Mouse (Mus musculus): ENCODE results near the gene Zar1. TPM values are rescaled to one million over a fixed set of nuclear protein-coding genes. Genes with fewer than 3 reads are reported as not detected.
"Not testable (repeated sequence)": the region's sequence is repeated elsewhere in the genome, so short reads cannot be mapped to it uniquely, and the experiment has no call there.

The Zar1 gene
- 0.09 TPM in 1 of 2 replicates, not detected in the other for polyA plus RNA-seq (2015; fragmentation: Nextera tagmentation; extraction: Ambion mirVana)

DNA sequence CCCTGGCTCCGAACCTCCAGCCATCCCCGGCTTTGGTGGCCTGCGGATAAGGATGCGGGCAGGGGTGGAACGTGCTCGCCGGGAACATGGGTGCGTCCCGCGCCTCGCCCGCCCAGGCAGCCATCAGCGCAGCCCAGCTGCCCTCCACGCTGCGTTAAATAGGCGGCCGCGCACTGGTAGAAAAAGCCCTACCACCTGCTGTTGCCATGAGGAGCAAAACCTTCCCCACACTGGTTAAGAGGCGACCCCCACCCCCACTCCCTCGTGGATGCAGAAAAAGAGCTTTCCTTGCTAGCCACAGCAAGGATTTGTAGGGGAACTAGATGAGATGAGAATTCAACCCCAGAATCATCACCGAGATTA lies at the start of gene Zar1:
Gene Zar1 (minus strand): TSS at position 285 of the 363 bp plus-strand sequence.
- not testable (repeated sequence) for H3K27me3 ChIP-seq (replicated peaks; ENCODE audit: control insufficient read depth, insufficient read depth, low read length); H3K9me3 ChIP-seq (ENCODE audit: control insufficient read depth, low read length); H3K4me1 ChIP-seq (ENCODE audit: control insufficient read depth, insufficient read depth, low read length); H3K36me3 ChIP-seq (ENCODE audit: control insufficient read depth, insufficient read depth, low read length); H3K27ac ChIP-seq (ENCODE audit: low read length)
- H3K9ac ChIP-seq (ENCODE audit: low read depth, low read length) = peak within 1 kb of the TSS; percentile 56; the same call in 1 of the 2 replicates
- ATAC-seq = peak; percentile 70
- 10% methylated on average over 20 of the region's 21 CpGs for WGBS
- peak within 1 kb of the TSS; percentile 84 for H3K4me2 ChIP-seq (ENCODE audit: low read depth, low read length)
- peak within 1 kb of the TSS; percentile 53 for H3K4me3 ChIP-seq (ENCODE audit: low read length)

DNA sequence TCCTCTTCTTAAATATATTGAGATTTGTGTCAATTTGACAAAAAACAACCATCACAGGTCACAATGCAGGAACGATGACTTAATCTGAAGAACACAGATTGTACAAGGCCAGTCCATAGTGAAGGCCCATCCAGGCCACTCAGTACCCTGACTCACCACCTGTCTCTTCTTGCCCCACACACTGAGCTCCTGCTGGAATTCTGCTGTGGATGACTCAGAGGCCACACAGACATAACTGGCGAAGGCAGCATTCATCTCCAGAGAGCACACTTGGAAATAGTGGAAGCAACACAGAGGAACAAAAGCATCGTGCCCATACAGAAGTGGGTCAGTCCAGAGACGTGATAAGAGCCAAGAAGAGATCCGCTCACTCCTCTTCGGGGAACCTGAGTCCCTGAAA lies 49.0 kb upstream of the Zar1 start:
- Histone ChIP-seq H3K36me3 (ENCODE audit: control insufficient read depth, insufficient read depth, low read length) (no peaks in the 10 kb centered on the region), H3K9ac (ENCODE audit: low read depth, low read length) (no peak overlapping the region), H3K9me3 (ENCODE audit: control insufficient read depth, low read length) (no peaks in the 10 kb centered on the region), H3K4me3 (ENCODE audit: low read length) (no peak overlapping the region), H3K4me1 (ENCODE audit: control insufficient read depth, insufficient read depth, low read length) (no peaks in the 10 kb centered on the region), H3K27me3 (replicated peaks; ENCODE audit: control insufficient read depth, insufficient read depth, low read length) (no peaks in the 10 kb centered on the region), H3K4me2 (ENCODE audit: low read depth, low read length) (no peak overlapping the region), H3K27ac (ENCODE audit: low read length) (no peak overlapping the region)
- ATAC-seq = no peak
- 92% methylated on average over 6 of the region's 6 CpGs for WGBS

DNA sequence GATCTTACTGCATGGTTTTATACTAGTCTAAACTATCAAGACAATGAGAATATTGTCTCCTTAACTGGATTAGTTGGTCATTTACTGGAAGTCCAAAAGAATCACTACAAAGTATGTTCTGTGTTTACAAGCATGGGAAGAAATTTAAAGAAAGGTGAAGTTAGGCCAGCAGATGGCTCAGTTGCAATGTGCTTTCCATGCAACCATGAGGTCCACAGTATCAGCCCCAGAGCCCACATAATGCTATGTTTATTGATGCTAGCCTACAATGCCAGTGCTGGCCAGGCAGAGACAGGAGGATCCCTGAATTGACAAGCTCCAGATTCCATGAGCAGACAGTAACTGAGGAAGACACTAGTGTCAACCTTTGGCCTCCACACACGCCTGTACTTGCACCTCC lies 40.0 kb upstream of the Zar1 start:
- H3K4me3 ChIP-seq (ENCODE audit: low read length) = no peak overlapping the region
- no peaks in the 10 kb centered on the region for H3K36me3 ChIP-seq (ENCODE audit: control insufficient read depth, insufficient read depth, low read length)
- no peaks in the 10 kb centered on the region for H3K27me3 ChIP-seq (replicated peaks; ENCODE audit: control insufficient read depth, insufficient read depth, low read length)
- H3K9me3 ChIP-seq (ENCODE audit: control insufficient read depth, low read length) = no peaks in the 10 kb centered on the region
- no peak overlapping the region for H3K4me2 ChIP-seq (ENCODE audit: low read depth, low read length)
- no peak for ATAC-seq
- no peak overlapping the region for H3K27ac ChIP-seq (ENCODE audit: low read length)
- 96% methylated on average over 1 of the region's 1 CpGs for WGBS
- H3K4me1 ChIP-seq (ENCODE audit: control insufficient read depth, insufficient read depth, low read length) = no peaks in the 10 kb centered on the region
- no peak overlapping the region for H3K9ac ChIP-seq (ENCODE audit: low read depth, low read length)

DNA sequence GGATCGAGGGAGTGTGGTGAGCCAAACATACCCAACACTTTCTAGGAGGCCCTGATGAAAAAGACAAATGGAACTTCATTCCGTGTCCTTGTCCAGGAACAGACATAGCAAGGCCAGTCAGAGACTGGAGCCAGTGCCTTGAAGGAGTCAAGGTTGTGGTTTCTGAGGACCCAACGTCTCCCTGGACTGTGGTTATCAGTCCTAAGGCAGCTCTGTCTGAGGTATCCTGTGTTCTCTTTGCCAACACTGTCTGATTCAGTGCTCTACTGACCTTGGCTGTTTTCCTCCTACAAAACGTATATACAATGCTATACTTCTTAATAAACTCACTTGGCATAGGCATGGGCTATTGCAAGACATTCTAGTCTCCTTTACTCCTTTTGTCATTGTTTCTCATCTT lies 36.4 kb upstream of the Zar1 start:
- no peak overlapping the region for H3K4me2 ChIP-seq (ENCODE audit: low read depth, low read length)
- ATAC-seq = no peak
- H3K9me3 ChIP-seq (ENCODE audit: control insufficient read depth, low read length) = no peaks in the 10 kb centered on the region
- H3K4me1 ChIP-seq (ENCODE audit: control insufficient read depth, insufficient read depth, low read length) = no peaks in the 10 kb centered on the region
- H3K9ac ChIP-seq (ENCODE audit: low read depth, low read length) = no peak overlapping the region
- no peak overlapping the region for H3K27ac ChIP-seq (ENCODE audit: low read length)
- WGBS = 87% methylated on average over 4 of the region's 4 CpGs
- H3K27me3 ChIP-seq (replicated peaks; ENCODE audit: control insufficient read depth, insufficient read depth, low read length) = no peaks in the 10 kb centered on the region
- no peak overlapping the region for H3K4me3 ChIP-seq (ENCODE audit: low read length)
- H3K36me3 ChIP-seq (ENCODE audit: control insufficient read depth, insufficient read depth, low read length) = no peaks in the 10 kb centered on the region

DNA sequence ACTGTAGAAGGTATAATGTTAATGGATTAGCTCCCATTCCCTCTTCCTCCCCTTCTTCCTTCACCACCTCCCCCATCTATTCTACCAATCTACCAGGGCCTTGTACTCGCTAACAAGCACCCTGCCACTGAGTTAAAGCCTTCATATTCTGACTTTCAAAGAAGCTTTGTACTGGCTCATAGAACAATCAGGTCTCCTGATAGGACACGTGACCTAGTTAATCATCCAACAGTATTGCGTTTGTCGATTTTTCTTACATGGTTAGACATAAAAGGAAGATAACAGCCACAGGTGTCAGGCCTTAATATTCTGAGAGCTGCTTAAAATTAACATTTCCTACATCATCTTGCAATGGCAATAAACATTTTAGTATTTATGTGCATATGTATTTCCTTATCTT lies 22.1 kb upstream of the Zar1 start:
- no peaks in the 10 kb centered on the region for H3K27me3 ChIP-seq (replicated peaks; ENCODE audit: control insufficient read depth, insufficient read depth, low read length)
- no peaks in the 10 kb centered on the region for H3K4me1 ChIP-seq (ENCODE audit: control insufficient read depth, insufficient read depth, low read length)
- H3K36me3 ChIP-seq (ENCODE audit: control insufficient read depth, insufficient read depth, low read length) = no peaks in the 10 kb centered on the region
- H3K9ac ChIP-seq (ENCODE audit: low read depth, low read length) = no peak overlapping the region
- WGBS = 65% methylated on average over 4 of the region's 4 CpGs
- no peaks in the 10 kb centered on the region for H3K9me3 ChIP-seq (ENCODE audit: control insufficient read depth, low read length)
- peak; percentile 69 for ATAC-seq
- no peak overlapping the region for H3K4me3 ChIP-seq (ENCODE audit: low read length)
- H3K4me2 ChIP-seq (ENCODE audit: low read depth, low read length) = no peak overlapping the region
- no peak overlapping the region for H3K27ac ChIP-seq (ENCODE audit: low read length)

DNA sequence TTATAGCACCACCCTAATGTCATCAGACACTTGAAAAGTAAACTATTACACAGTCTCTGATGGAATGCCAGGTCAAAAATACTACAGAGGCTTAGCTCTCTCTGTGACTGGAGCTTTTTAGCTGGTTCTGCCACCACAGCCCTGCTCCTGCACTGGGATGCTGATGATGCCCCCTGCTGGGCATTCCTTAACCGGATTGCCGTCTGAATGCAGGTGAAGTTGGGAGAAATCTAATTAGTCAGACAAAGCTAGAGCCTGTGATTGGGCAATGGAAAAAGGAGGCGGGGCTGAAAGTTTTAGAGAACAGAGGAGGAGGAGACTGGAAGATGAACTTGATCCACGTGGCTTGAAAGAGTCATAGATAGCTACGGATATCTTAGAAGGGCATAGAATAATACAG lies 20.0 kb upstream of the Zar1 start:
- Histone ChIP-seq H3K27me3 (replicated peaks; ENCODE audit: control insufficient read depth, insufficient read depth, low read length) (no peaks in the 10 kb centered on the region), H3K4me1 (ENCODE audit: control insufficient read depth, insufficient read depth, low read length) (no peaks in the 10 kb centered on the region), H3K36me3 (ENCODE audit: control insufficient read depth, insufficient read depth, low read length) (no peaks in the 10 kb centered on the region), H3K27ac (ENCODE audit: low read length) (no peak overlapping the region), H3K9ac (ENCODE audit: low read depth, low read length) (no peak overlapping the region), H3K9me3 (ENCODE audit: control insufficient read depth, low read length) (no peaks in the 10 kb centered on the region), H3K4me3 (ENCODE audit: low read length) (no peak overlapping the region), H3K4me2 (ENCODE audit: low read depth, low read length) (no peak overlapping the region)
- peak; percentile 61 for ATAC-seq
- 23% methylated on average over 5 of the region's 5 CpGs for WGBS

DNA sequence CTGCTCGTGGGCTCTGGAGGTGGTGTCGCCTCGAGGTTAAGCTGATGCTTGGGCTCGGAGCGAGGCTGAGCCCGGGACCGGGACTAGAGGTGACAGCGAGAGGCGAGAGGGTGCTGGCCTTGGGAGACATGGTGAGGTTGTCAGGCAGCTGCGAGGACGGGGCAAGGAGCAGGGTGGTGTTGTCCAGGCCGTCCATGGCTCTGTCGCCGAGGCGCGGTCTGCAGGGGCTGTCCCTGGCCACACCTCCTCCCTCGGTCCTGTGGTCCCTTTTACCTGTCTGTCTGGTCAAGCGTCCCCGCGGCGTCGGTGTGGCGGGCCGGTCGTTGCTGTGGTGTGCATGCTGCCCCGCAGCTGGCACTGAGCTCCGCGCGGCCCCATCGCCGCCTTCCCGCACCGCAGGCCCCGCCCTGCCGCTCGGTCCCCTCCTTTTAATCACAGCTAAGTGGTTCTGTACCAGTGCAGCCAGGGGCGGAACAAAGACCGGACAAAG lies 6.2 kb upstream of the Zar1 start, which contains the start of gene Gm5868:
Gene Gm5868 (minus strand): TSS at position 360 of the 490 bp plus-strand sequence.
- ATAC-seq = peak; percentile 69; the same call in 1 of the 2 replicates
- H3K27ac ChIP-seq (ENCODE audit: low read length) = no peak within 1 kb of the TSS

DNA sequence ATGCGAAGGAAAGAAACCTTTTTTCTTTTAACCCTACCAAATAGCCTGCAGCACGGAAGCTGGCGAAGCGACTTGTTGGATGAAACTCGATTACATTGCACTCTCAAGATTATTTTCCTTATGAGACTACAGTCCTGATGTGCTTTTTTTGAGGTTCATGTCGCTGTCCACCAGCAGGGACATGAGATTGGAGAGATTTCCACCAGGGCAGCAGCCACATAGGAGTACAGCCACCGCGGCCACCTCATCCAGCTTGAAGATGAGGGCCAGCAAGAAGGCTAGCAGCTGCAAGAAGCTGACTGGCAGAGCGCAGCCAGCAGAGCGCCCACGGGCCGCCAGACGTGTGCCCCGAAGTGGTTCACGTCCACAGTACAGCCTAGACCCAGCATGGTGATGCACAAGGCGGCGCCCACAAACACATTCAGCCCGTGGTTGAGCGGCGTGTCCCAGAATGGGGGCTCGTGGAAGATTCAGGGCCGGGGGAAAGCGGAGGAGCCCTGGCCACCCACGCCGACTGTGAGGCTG lies 5.7 kb upstream of the Zar1 start:
- 47% methylated on average over 25 of the region's 25 CpGs for WGBS
- 0 out of 2 replicates have a peak, but pooled peaks have one; percentile 16 for ATAC-seq
- H3K9me3 ChIP-seq (ENCODE audit: control insufficient read depth, low read length); H3K36me3 ChIP-seq (ENCODE audit: control insufficient read depth, insufficient read depth, low read length); H3K27ac ChIP-seq (ENCODE audit: low read length); H3K4me1 ChIP-seq (ENCODE audit: control insufficient read depth, insufficient read depth, low read length); H3K27me3 ChIP-seq (replicated peaks; ENCODE audit: control insufficient read depth, insufficient read depth, low read length): not testable (repeated sequence)
- peak overlapping the region; percentile 77 for H3K4me2 ChIP-seq (ENCODE audit: low read depth, low read length)
- H3K9ac ChIP-seq (ENCODE audit: low read depth, low read length) = peak overlapping the region; percentile 45; the same call in 1 of the 2 replicates
- peak overlapping the region; percentile 46 for H3K4me3 ChIP-seq (ENCODE audit: low read length)

More for the DNA sequence above, 6.2 kb upstream of the Zar1 start, which contains the start of gene Gm5868:
- Histone ChIP-seq H3K4me1 (ENCODE audit: control insufficient read depth, insufficient read depth, low read length) (peaks cover 5% of the 10 kb centered on the region; the same call in 1 of the 2 replicates), H3K36me3 (ENCODE audit: control insufficient read depth, insufficient read depth, low read length) (no peaks in the 10 kb centered on the region), H3K4me2 (ENCODE audit: low read depth, low read length) (peak within 1 kb of the TSS; percentile 77), H3K9ac (ENCODE audit: low read depth, low read length) (peak within 1 kb of the TSS; percentile 45), H3K4me3 (ENCODE audit: low read length) (peak within 1 kb of the TSS; percentile 46), H3K9me3 (ENCODE audit: control insufficient read depth, low read length) (no peaks in the 10 kb centered on the region), H3K27me3 (replicated peaks; ENCODE audit: control insufficient read depth, insufficient read depth, low read length) (peaks cover 6% of the 10 kb centered on the region; the same call in 1 of the 2 replicates)
- 1% methylated on average over 38 of the region's 38 CpGs for WGBS

DNA sequence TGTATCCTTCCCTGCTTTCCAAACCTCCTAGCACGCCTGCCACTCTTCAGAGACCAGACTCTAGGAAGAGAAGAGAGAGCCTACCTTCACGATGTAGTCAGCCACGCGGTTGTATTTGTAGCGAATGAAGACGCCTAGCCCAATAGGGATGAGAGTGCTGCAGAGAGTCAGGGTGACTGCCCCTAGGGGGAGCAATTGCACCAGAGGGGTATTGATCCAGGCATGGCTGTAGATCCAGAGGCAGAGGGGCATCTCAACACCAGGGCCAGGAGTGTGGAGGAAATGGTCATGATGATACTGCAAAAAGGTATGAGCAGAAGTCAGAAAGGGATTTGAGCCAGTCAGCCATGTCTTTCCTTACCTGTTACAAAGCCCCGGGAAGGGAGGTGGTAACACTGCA lies 5.1 kb upstream of the Zar1 start:
- not testable (repeated sequence) for H3K27ac ChIP-seq (ENCODE audit: low read length); H3K36me3 ChIP-seq (ENCODE audit: control insufficient read depth, insufficient read depth, low read length); H3K4me2 ChIP-seq (ENCODE audit: low read depth, low read length); H3K9ac ChIP-seq (ENCODE audit: low read depth, low read length); H3K9me3 ChIP-seq (ENCODE audit: control insufficient read depth, low read length); H3K4me3 ChIP-seq (ENCODE audit: low read length); H3K27me3 ChIP-seq (replicated peaks; ENCODE audit: control insufficient read depth, insufficient read depth, low read length); H3K4me1 ChIP-seq (ENCODE audit: control insufficient read depth, insufficient read depth, low read length)
- 48% methylated on average over 7 of the region's 7 CpGs for WGBS
- peak; percentile 80 for ATAC-seq
